Mouse (Mus musculus): ENCODE data around the gene Hoxc8.

DNA sequence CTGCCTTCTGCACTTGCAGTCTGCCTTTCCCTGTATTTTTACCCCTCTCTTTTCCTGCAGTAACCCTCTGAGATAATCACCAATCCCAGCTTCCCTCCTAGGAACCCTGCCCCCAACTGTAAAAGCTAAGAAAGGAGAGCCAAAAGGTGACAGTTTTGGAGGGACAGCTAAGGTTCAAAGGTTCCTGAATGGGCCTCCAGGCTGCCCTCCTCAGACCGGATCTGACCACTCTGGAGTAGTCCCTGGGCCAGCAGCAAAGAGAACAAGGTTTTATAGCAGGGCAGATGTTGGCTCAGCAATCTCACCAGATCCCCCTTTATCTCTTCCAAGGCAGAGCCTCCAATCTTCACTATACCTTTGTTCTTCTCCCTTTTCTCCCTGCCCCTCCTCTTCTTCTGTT, 51.8 kb downstream of the Hoxc8 start:
- TF ChIP-seq CTCF (IDR thresholded peaks at IDR 0.05; ENCODE audit: control insufficient read depth, insufficient read depth, insufficient read length) (no peak), MYOG (IDR thresholded peaks at IDR 0.05; ENCODE audit: control insufficient read depth, extremely low read depth, insufficient read length) (no peak), MYOD1 (IDR thresholded peaks at IDR 0.05; ENCODE audit: control insufficient read depth, insufficient read length, low read depth) (no peak), MAX (IDR thresholded peaks at IDR 0.05) (no peak), CEBPB (IDR thresholded peaks at IDR 0.05; ENCODE audit: low read depth) (no peak)
